Mouse (Mus musculus): ENCODE data around the gene Cfap44. TPM values are rescaled to one million over a fixed set of nuclear protein-coding genes. Genes with fewer than 3 reads are reported as not detected.

Cfap44 gene
- polyA plus RNA-seq, 1 experiment from 2014 or later = 0.74 TPM

DNA sequence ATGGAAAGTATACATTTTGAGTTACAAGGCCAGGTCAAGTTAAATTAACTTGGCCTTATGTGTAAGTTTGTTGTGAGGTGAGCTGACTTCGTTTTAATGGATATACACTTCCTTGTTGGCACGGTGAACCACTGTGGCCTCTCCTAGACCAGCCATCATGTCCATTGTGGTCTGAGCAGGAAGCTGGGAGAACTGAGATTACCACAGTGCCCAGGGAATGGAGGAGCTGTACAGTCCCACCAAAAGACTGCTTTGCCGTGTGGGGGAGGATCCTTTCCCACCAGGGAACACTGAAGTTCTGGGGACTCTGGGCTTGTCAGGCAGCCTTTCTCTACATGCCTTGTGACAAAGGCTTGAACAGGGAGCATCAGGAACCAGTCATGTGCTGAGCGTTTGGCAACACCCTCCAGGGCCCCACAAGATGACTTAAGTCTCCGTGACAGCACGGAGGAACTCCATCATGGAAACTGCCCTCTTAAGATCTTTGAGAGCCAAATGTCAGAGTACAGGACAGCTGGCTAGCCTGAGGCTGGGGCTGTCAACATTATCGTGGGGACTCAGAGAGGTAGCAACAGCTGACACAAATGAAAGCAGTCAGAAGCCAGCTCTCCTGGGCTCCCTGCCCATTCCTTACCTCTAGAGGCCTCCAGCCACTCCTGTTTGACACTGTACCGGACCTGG lies 108.4 kb downstream of the Cfap44 start:
- 64% methylated on average over 8 of the region's 8 CpGs for WGBS
- peaks cover 73% of the 10 kb centered on the region for H3K36me3 ChIP-seq (ENCODE audit: insufficient read depth, low read length)
- no peaks in the 10 kb centered on the region for H3K27me3 ChIP-seq (ENCODE audit: insufficient read depth, low read length)
- H3K4me2 ChIP-seq (replicated peaks; ENCODE audit: low read depth, low read length) = no peak overlapping the region
- 0 out of 2 replicates have a peak, but pooled peaks cover 8% of the 10 kb centered on the region for H3K4me1 ChIP-seq (ENCODE audit: insufficient read depth, low read length)
- no peak overlapping the region for H3K27ac ChIP-seq (ENCODE audit: low read length)
- no peak overlapping the region for H3K4me3 ChIP-seq (ENCODE audit: low read length)
- peaks cover 8% of the 10 kb centered on the region for H3K9me3 ChIP-seq (ENCODE audit: low read length)
- no peak for ATAC-seq (ENCODE audit: low FRiP score, low TSS enrichment)
- no peak overlapping the region for H3K9ac ChIP-seq (replicated peaks; ENCODE audit: low read length)

DNA sequence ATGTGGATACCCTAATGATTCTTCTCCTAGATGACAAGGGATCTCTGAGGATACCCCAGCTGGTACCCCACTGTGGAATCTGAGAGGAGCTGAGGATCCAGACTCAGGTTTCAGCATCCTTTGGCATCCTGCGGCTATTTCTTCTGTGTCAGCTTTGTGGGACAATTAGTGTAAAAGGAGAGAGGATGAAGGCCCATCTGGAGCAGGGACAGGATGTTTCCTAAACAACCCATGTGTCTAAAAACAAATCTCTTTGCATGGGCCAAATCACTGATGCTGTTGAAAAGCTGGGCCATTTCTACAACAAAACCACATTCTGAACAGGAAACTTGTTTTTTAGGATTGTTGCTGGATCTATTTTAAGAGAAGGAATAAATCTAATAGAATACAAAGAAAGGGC lies 110.6 kb downstream of the Cfap44 start:
- 0 out of 2 replicates have a peak, but pooled peaks cover 8% of the 10 kb centered on the region for H3K4me1 ChIP-seq (ENCODE audit: insufficient read depth, low read length)
- no peak for ATAC-seq (ENCODE audit: low FRiP score, low TSS enrichment)
- WGBS = 78% methylated on average over 1 of the region's 1 CpGs
- peaks cover 8% of the 10 kb centered on the region for H3K9me3 ChIP-seq (ENCODE audit: low read length)
- H3K4me2 ChIP-seq (replicated peaks; ENCODE audit: low read depth, low read length) = no peak overlapping the region
- peaks cover 60% of the 10 kb centered on the region for H3K36me3 ChIP-seq (ENCODE audit: insufficient read depth, low read length)
- no peak overlapping the region for H3K4me3 ChIP-seq (ENCODE audit: low read length)
- H3K27ac ChIP-seq (ENCODE audit: low read length) = no peak overlapping the region
- no peak overlapping the region for H3K9ac ChIP-seq (replicated peaks; ENCODE audit: low read length)
- no peaks in the 10 kb centered on the region for H3K27me3 ChIP-seq (ENCODE audit: insufficient read depth, low read length)

DNA sequence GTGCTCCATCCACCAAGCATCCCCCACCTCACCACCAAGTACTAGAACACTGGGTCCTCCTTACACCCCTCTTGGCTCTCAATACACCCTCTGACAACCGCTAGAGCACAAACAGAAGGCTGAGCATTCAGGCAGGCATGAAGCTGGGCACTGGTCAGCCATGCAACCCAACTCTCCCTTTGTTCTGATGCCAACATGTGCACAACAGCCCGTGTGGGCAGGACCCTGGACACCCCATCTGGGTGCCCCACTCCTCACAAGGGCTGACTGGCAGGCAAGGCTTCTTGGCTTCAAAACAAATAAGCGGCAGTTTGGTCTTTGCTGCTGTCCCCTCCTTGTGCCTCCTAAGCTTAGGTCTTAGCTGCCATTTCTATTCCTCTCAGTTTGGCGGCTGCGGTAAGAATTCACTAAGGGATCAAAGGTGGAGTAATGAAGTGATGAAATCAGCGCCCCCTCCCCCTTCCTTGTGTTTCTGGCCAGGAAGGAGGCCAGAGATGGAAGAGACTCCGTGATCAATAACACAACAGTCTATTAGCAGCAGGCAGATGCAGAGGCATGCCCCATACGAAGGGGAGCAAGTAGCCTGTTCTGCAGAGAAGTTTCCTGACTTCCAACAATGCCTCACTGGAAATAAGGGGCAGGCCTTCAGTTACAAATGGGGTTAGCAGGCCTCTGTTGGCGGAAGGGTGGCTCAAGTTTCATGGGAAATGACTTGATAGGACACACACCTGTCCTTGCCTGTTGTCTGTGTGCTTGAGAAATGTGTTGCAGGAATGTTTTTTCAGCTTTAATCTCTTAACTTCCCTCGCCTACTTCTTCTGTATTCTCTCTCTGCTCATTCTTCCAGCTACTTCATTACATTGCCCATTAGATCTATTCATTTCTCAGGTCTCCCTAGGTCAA lies 112.7 kb downstream of the Cfap44 start:
- H3K4me3 ChIP-seq (ENCODE audit: low read length) = no peak overlapping the region
- H3K4me1 ChIP-seq (ENCODE audit: insufficient read depth, low read length) = 0 out of 2 replicates have a peak, but pooled peaks cover 8% of the 10 kb centered on the region
- WGBS = 45% methylated on average over 10 of the region's 10 CpGs
- no peak overlapping the region for H3K9ac ChIP-seq (replicated peaks; ENCODE audit: low read length)
- no peak overlapping the region for H3K27ac ChIP-seq (ENCODE audit: low read length)
- no peaks in the 10 kb centered on the region for H3K27me3 ChIP-seq (ENCODE audit: insufficient read depth, low read length)
- ATAC-seq (ENCODE audit: low FRiP score, low TSS enrichment) = peak; percentile 56; the same call in 1 of the 2 replicates
- H3K4me2 ChIP-seq (replicated peaks; ENCODE audit: low read depth, low read length) = no peak overlapping the region
- peaks cover 12% of the 10 kb centered on the region for H3K9me3 ChIP-seq (ENCODE audit: low read length)
- peaks cover 52% of the 10 kb centered on the region for H3K36me3 ChIP-seq (ENCODE audit: insufficient read depth, low read length)

DNA sequence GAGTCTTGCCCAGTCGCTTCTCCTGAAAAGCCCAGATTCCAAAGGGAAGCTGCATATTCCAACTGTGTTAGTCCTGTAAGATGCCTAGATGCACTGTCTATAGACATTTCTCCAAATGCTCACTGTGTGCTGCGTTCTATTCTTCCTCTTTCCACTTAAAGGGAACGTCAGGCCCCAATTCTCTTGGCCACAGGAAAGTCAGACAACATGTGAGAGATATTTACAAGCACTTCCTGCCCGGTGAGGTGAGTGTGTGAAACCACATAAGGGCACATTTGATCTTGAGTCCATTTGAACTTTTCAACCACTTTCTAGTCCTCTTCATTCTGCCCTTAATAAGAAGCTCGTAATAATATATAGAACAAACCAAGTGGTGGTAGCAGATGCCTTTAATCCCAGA lies 113.4 kb downstream of the Cfap44 start:
- Histone ChIP-seq H3K4me3 (ENCODE audit: low read length) (no peak overlapping the region), H3K9me3 (ENCODE audit: low read length) (peaks cover 12% of the 10 kb centered on the region), H3K4me2 (replicated peaks; ENCODE audit: low read depth, low read length) (no peak overlapping the region), H3K9ac (replicated peaks; ENCODE audit: low read length) (no peak overlapping the region), H3K27me3 (ENCODE audit: insufficient read depth, low read length) (no peaks in the 10 kb centered on the region), H3K27ac (ENCODE audit: low read length) (no peak overlapping the region), H3K4me1 (ENCODE audit: insufficient read depth, low read length) (0 out of 2 replicates have a peak, but pooled peaks cover 8% of the 10 kb centered on the region), H3K36me3 (ENCODE audit: insufficient read depth, low read length) (peaks cover 52% of the 10 kb centered on the region)
- no peak for ATAC-seq (ENCODE audit: low FRiP score, low TSS enrichment)
- WGBS = 69% methylated on average over 5 of the region's 5 CpGs

DNA sequence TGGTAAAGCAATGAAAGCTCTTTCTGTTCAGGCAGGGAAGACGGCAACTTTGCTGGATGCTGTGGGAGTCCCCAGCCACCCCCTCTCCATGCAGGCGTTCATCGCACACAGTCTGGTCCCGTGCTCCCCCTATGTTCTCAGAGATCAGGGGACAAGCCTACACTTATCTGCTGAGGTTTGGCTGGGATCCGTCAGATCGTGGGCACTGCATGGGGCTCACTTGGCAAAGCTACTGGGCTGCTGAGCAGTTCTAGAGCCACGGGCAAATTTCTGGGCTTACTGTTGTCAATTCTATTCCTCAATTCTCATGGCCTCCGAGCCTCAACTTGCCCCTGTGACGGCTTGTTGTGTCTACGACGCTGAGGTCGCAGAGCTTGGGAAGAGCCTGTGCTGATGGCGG lies 114.2 kb downstream of the Cfap44 start:
- H3K27ac ChIP-seq (ENCODE audit: low read length) = no peak overlapping the region
- H3K4me1 ChIP-seq (ENCODE audit: insufficient read depth, low read length) = 0 out of 2 replicates have a peak, but pooled peaks cover 8% of the 10 kb centered on the region
- no peak overlapping the region for H3K4me2 ChIP-seq (replicated peaks; ENCODE audit: low read depth, low read length)
- no peaks in the 10 kb centered on the region for H3K27me3 ChIP-seq (ENCODE audit: insufficient read depth, low read length)
- H3K4me3 ChIP-seq (ENCODE audit: low read length) = no peak overlapping the region
- H3K36me3 ChIP-seq (ENCODE audit: insufficient read depth, low read length) = peaks cover 46% of the 10 kb centered on the region
- H3K9me3 ChIP-seq (ENCODE audit: low read length) = peaks cover 12% of the 10 kb centered on the region
- 95% methylated on average over 13 of the region's 13 CpGs for WGBS
- ATAC-seq (ENCODE audit: low FRiP score, low TSS enrichment) = no peak
- H3K9ac ChIP-seq (replicated peaks; ENCODE audit: low read length) = no peak overlapping the region

DNA sequence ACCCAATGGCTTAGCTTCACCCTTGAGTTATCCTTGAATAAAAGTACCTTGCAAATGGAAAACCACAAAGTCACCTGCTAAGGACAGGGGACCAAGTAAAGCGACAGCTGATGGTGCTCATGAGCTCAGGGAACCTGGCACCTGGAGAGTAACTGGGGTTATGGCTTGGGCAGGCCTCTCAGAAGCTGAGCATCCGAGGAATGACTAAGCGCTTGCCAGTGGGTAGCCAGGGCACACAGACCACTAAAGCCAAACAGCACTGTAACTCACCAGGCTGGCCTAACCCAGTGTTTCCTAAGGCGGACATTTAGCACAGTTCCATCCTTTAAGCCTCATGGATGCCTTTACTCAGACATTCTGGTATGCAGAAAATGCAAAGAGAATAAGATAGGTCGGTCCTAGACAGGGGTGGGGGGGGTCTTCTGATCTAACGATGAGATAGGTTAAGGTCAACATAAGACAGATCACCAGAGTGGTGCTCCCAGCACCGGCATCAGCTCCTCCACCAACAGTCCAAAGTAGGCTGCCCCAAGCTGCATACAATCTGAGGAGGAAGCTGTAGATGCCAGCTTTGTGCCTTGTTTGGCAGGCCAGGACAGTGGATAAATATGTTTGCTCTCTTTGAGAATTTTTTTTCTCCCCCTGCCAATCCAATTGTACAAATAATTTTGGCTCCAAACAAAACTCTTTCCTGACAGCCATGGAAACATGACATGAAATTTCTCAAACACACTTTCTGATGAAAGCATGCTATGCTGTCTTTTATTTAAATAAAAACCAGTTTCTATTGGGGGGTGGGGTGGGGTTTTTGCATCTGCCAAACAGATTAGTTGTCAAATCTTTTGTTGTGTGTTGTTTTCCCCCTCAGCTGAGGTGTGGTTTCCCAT lies 115.1 kb downstream of the Cfap44 start:
- Histone ChIP-seq H3K9ac (replicated peaks; ENCODE audit: low read length) (no peak overlapping the region), H3K27ac (ENCODE audit: low read length) (no peak overlapping the region)
- ATAC-seq (ENCODE audit: low FRiP score, low TSS enrichment) = no peak

DNA sequence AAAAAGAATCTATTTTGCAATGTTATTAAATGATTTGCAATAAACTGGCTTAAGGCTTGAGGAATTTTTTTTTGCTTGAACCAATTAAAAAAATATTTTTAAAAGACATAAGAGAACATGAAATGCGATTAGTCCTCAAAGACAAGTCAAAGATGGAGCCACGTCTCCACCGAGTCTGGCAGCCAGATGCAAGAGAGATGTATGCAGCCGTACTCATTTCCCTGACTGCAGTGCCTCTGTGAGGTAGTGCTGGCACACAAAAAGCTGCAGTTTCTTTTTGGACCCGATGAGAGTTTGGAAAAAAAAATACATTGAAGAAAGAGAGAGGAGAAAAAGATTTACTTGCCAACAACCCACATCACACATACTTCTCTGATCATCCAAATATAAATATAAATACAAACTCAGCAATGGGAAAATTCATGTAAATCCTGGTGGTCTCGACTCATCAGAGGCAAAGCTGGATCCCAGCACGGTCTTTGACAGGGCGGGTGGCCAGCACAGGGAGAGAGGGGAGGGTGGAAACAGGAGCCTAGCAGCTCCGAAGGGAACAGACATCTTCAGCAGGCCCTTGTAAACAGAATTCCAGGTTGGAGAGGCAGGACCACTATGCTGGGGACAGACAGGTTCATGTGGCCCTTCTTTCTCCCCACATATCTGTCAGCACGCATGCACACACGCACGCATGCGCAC lies 116.1 kb downstream of the Cfap44 start:
- ATAC-seq (ENCODE audit: low FRiP score, low TSS enrichment) = no peak

More for the DNA sequence above, 115.1 kb downstream of the Cfap44 start:
- H3K27me3 ChIP-seq (ENCODE audit: insufficient read depth, low read length) = no peaks in the 10 kb centered on the region
- H3K4me1 ChIP-seq (ENCODE audit: insufficient read depth, low read length) = 0 out of 2 replicates have a peak, but pooled peaks cover 8% of the 10 kb centered on the region
- peaks cover 6% of the 10 kb centered on the region for H3K9me3 ChIP-seq (ENCODE audit: low read length)
- H3K36me3 ChIP-seq (ENCODE audit: insufficient read depth, low read length) = peaks cover 38% of the 10 kb centered on the region
- H3K4me3 ChIP-seq (ENCODE audit: low read length) = no peak overlapping the region
- no peak overlapping the region for H3K4me2 ChIP-seq (replicated peaks; ENCODE audit: low read depth, low read length)
- WGBS = 84% methylated on average over 7 of the region's 7 CpGs

DNA sequence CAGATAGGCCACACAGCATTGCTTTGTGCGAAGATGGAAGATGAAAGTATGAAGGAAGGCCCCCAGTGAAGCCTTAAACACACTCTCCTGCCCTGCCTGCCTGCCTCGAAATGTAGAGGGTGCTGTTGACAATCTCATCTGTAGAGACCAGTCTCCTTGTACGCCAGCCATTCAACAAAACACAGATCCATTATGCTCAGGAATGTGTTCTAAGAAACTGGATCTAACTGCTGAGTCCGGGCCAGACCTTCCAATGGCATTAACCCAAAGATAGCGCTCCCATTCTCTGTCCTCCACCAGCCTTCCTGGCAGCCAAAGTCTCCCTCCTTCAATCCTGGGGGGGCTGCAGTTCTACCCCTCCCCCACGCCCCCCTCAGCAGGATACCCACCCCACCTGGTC lies 121.9 kb downstream of the Cfap44 start:
- no peak overlapping the region for H3K4me3 ChIP-seq (ENCODE audit: low read length)
- H3K27ac ChIP-seq (ENCODE audit: low read length) = no peak overlapping the region
- H3K9me3 ChIP-seq (ENCODE audit: low read length) = 0 out of 2 replicates have a peak, but pooled peaks cover 4% of the 10 kb centered on the region
- H3K27me3 ChIP-seq (ENCODE audit: insufficient read depth, low read length) = no peaks in the 10 kb centered on the region
- H3K9ac ChIP-seq (replicated peaks; ENCODE audit: low read length) = no peak overlapping the region
- peaks cover 44% of the 10 kb centered on the region for H3K36me3 ChIP-seq (ENCODE audit: insufficient read depth, low read length)
- H3K4me2 ChIP-seq (replicated peaks; ENCODE audit: low read depth, low read length) = no peak overlapping the region
- ATAC-seq (ENCODE audit: low FRiP score, low TSS enrichment) = no peak
- no peaks in the 10 kb centered on the region for H3K4me1 ChIP-seq (ENCODE audit: insufficient read depth, low read length)
- WGBS = 91% methylated on average over 6 of the region's 6 CpGs

More for the DNA sequence above, 116.1 kb downstream of the Cfap44 start:
- 0 out of 2 replicates have a peak, but pooled peaks cover 8% of the 10 kb centered on the region for H3K4me1 ChIP-seq (ENCODE audit: insufficient read depth, low read length)
- no peak overlapping the region for H3K4me3 ChIP-seq (ENCODE audit: low read length)
- no peaks in the 10 kb centered on the region for H3K27me3 ChIP-seq (ENCODE audit: insufficient read depth, low read length)
- H3K9me3 ChIP-seq (ENCODE audit: low read length) = 0 out of 2 replicates have a peak, but pooled peaks cover 4% of the 10 kb centered on the region
- H3K9ac ChIP-seq (replicated peaks; ENCODE audit: low read length) = no peak overlapping the region
- WGBS = 74% methylated on average over 13 of the region's 13 CpGs
- peaks cover 31% of the 10 kb centered on the region for H3K36me3 ChIP-seq (ENCODE audit: insufficient read depth, low read length)
- H3K27ac ChIP-seq (ENCODE audit: low read length) = no peak overlapping the region
- H3K4me2 ChIP-seq (replicated peaks; ENCODE audit: low read depth, low read length) = no peak overlapping the region

DNA sequence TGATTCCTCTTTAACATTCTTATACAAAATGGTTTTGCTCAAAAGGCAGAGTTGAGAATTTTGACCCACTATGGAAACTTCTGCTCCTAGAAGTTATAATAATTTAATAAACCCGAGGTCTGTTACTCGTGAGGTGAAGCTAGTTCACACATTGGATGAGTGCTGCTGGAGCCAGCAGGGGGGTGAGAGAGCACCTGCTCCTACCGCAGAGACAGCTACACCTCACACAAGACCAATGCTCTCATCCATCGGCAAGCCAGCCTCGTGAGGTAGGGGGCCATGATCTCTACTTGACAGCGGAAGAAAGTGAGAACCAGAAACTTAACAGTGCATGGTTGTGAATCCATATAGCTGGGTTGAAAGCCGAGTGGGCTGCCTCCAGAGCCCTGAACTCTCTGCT lies 129.0 kb downstream of the Cfap44 start:
- H3K4me2 ChIP-seq (replicated peaks; ENCODE audit: low read depth, low read length) = no peak overlapping the region
- H3K36me3 ChIP-seq (ENCODE audit: insufficient read depth, low read length) = peaks cover 23% of the 10 kb centered on the region
- no peaks in the 10 kb centered on the region for H3K9me3 ChIP-seq (ENCODE audit: low read length)
- no peak overlapping the region for H3K27ac ChIP-seq (ENCODE audit: low read length)
- WGBS = 83% methylated on average over 7 of the region's 7 CpGs
- no peak overlapping the region for H3K9ac ChIP-seq (replicated peaks; ENCODE audit: low read length)
- H3K4me1 ChIP-seq (ENCODE audit: insufficient read depth, low read length) = peaks cover 22% of the 10 kb centered on the region
- no peaks in the 10 kb centered on the region for H3K27me3 ChIP-seq (ENCODE audit: insufficient read depth, low read length)
- no peak overlapping the region for H3K4me3 ChIP-seq (ENCODE audit: low read length)
- ATAC-seq (ENCODE audit: low FRiP score, low TSS enrichment) = no peak
